Mouse (Mus musculus) C2C12 (cell line): ENCODE results near the gene Ltb4r1. TPM values are rescaled to one million over a fixed set of nuclear protein-coding genes. Genes with fewer than 3 reads are reported as not detected.

Experiments used
- H3K27me3 ChIP-seq: one replicate; pipeline ENCODE4 v1.6.1; 2011; ENCODE audit not compliant: control insufficient read depth, insufficient read depth, insufficient read length
- H3K36me3 ChIP-seq: one replicate; pipeline ENCODE4 v1.6.1; 2011; ENCODE audit not compliant: control insufficient read depth, insufficient read depth
- H3K4me3 ChIP-seq: one replicate; pipeline ENCODE4 v1.5.1; 2011; ENCODE audit warnings: mild to moderate bottlenecking, control low read depth; ENCODE audit not compliant: poor library complexity, insufficient read depth, severe bottlenecking
- H3K79me2 ChIP-seq: one replicate; pipeline ENCODE4 v1.6.1; 2011; ENCODE audit not compliant: control insufficient read depth, insufficient read depth
- H3K79me3 ChIP-seq: one replicate; pipeline ENCODE4 v1.6.1; 2011; ENCODE audit warnings: low read depth, control low read depth
- H3ac ChIP-seq: one replicate; pipeline ENCODE3; 2011; ENCODE audit warnings: low read depth; ENCODE audit not compliant: control insufficient read depth, insufficient read length
- CEBPB ChIP-seq: IDR thresholded peaks from one replicate; pipeline ENCODE4 v1.6.1; 2011; ENCODE audit warnings: low read depth, mild to moderate bottlenecking, control low read depth, moderate library complexity
- CTCF ChIP-seq: IDR thresholded peaks from one replicate; pipeline ENCODE4 v1.5.1; 2011; ENCODE audit not compliant: control insufficient read depth, insufficient read depth, insufficient read length
- FOSL1 ChIP-seq: IDR thresholded peaks from one replicate; pipeline ENCODE4 v1.8.0; 2011; ENCODE audit warnings: mild to moderate bottlenecking, low read length; ENCODE audit not compliant: poor library complexity, insufficient read depth, severe bottlenecking
- MAX ChIP-seq: IDR thresholded peaks from one replicate; pipeline ENCODE4 v1.6.1; 2011; ENCODE audit warnings: mild to moderate bottlenecking, control low read depth
- MYOD1 ChIP-seq: IDR thresholded peaks from one replicate; pipeline ENCODE4 v1.6.1; 2011; ENCODE audit warnings: low read depth; ENCODE audit not compliant: control insufficient read depth, insufficient read length
- MYOG ChIP-seq: IDR thresholded peaks from one replicate; pipeline ENCODE4 v1.6.1; 2011; ENCODE audit not compliant: control insufficient read depth, insufficient read length; ENCODE audit errors: extremely low read depth
- USF1 ChIP-seq: IDR thresholded peaks from one replicate; pipeline ENCODE4 v1.6.1; 2011; ENCODE audit warnings: low read depth, mild to moderate bottlenecking, control low read depth, moderate library complexity
- polyA plus RNA-seq: library from polyadenylated mRNA; unstranded; fragments of >200 nt; fragmentation: generic; extraction: Trizol; gene quantifications from one replicate; pipeline ENCODE4 v1.2.1, GENCODE M21; 2012; ENCODE audit warnings: missing spikeins

The Ltb4r1 gene
- polyA plus RNA-seq, 1 experiment: 0.05 TPM

GRCm38 (mm10) chr14:55721700-55722437 lies 43.9 kb upstream of the Ltb4r1 start, which contains the start of gene Rabggta:
TSS of gene Rabggta (minus strand) at chr14:55722263.
- Histone ChIP-seq H3K79me3 (no peaks in the 10 kb centered on the region), H3K79me2 (no peaks in the 10 kb centered on the region), H3K4me3 (peak within 1 kb of the TSS; percentile 43), H3K27me3 (no peaks in the 10 kb centered on the region), H3K36me3 (peaks cover 6% of the 10 kb centered on the region), H3ac (peak within 1 kb of the TSS; percentile 91)
- TF ChIP-seq MAX (peak; percentile 80), MYOG (no peak), CTCF (peak; percentile 99)

- Histone ChIP-seq H3K4me3 (peak overlapping the region; percentile 43), H3K36me3 (peaks cover 3% of the 10 kb centered on the region), H3K79me3 (no peaks in the 10 kb centered on the region), H3K27me3 (no peaks in the 10 kb centered on the region), H3K79me2 (no peaks in the 10 kb centered on the region), H3ac (no peak overlapping the region)
- TF ChIP-seq MYOD1 (no peak), MYOG (no peak), MAX (no peak), CTCF (no peak), FOSL1 (no peak), CEBPB (no peak)
Observed at GRCm38 (mm10) chr14:55722438-55722945, 43.3 kb upstream of the Ltb4r1 start.

- H3K27me3 ChIP-seq: no peaks in the 10 kb centered on the region
- H3K79me3 ChIP-seq: no peaks in the 10 kb centered on the region
- no peaks in the 10 kb centered on the region for H3K79me2 ChIP-seq
- H3ac ChIP-seq: no peak overlapping the region
- TF ChIP-seq FOSL1 (no peak), MYOG (no peak), CTCF (no peak), USF1 (no peak), MYOD1 (no peak), MAX (no peak), CEBPB (no peak)
- H3K36me3 ChIP-seq: peaks cover under 1% of the 10 kb centered on the region
- H3K4me3 ChIP-seq: no peak overlapping the region
Observed at GRCm38 (mm10) chr14:55723433-55723832, 42.3 kb upstream of the Ltb4r1 start.

DNA sequence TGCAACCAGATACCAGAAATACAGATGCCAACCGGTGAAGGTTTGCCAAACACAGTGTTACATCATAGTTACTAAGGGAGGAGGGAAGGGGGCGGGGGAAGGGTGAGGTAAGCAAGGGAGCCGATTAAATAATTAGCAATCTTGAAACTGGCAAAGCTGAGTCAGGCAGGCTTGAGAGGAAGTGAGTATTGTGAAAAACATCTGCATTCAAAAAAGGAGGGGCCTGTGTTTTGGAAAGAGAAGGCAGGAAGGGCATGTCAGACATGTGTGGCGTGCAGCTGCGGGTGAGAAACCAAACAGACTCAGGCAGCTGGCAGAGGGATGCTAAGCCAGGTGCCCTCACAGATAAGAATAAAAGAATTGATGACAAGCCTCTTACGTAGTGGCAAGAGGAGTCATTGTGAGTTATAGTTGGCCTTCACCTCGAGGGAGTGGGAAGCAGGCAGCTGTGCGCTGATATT lies 41.3 kb upstream of the Ltb4r1 start:
- no peaks in the 10 kb centered on the region for H3K79me3 ChIP-seq
- no peaks in the 10 kb centered on the region for H3K79me2 ChIP-seq
- TF ChIP-seq MYOG (no peak), FOSL1 (no peak), MAX (peak; percentile 74), MYOD1 (peak; percentile 89), CTCF (no peak), CEBPB (peak; percentile 77), USF1 (no peak)
- H3K36me3 ChIP-seq: no peaks in the 10 kb centered on the region
- no peak overlapping the region for H3K4me3 ChIP-seq
- H3K27me3 ChIP-seq: no peaks in the 10 kb centered on the region
- H3ac ChIP-seq: no peak overlapping the region

GRCm38 (mm10) chr14:55726261-55726660 lies 39.5 kb upstream of the Ltb4r1 start:
- Histone ChIP-seq H3ac (no peak overlapping the region), H3K4me3 (no peak overlapping the region), H3K27me3 (no peaks in the 10 kb centered on the region), H3K36me3 (no peaks in the 10 kb centered on the region), H3K79me2 (no peaks in the 10 kb centered on the region), H3K79me3 (no peaks in the 10 kb centered on the region)
- no peak for TF ChIP-seq MYOG
- TF ChIP-seq CEBPB: no peak
- no peak for TF ChIP-seq MAX
- no peak for TF ChIP-seq USF1
- no peak for TF ChIP-seq MYOD1
- no peak for TF ChIP-seq CTCF
- no peak for TF ChIP-seq FOSL1
